8 mouse cellular contexts compared by ENCODE assay signal in the genomic region with DNA sequence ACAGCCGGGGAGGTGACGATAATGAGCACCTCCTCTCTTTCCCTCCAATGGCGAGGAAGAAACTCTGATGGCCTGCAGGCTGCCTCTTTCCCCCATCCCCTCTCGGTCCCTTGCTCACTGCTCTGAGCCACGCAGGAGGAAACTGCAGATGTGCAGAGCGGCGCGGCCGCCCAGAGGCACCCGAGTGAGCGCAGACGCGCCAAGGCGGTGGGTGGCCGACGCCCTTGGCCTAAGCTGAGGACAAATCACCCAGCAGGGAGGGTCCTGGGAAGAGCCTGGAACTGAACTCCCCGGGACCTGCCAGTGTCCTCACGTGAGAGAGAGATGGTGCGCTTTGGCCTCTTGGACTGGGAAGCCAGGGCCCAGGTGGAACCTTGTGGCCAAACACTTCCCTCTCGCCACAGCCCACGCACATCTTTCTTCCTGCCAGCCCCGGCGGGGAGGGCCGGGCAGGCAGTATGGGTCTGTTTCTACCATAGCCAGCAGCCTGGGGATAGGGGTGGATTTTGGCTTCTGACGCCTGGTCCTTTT.
A peak's percentile ranks its signal among the peaks of the same experiment; 100 is the strongest.
DNase-seq lines count a peak whose midpoint lies in the region; ATAC-seq lines count a peak whose summit lies in the region.

No protein-coding gene starts in this region.

- peak overlapping the region; percentile 20; the same call in 1 of the 2 replicates for H3K9ac ChIP-seq in intestine, embryonic 16.5 days (ENCODE audit: low read depth, low read length)
- H3K9ac ChIP-seq in neural tube, embryonic 11.5 days (ENCODE audit: low read length): peak overlapping the region; percentile 35

- peaks cover 33% of the 10 kb centered on the region for H3K27me3 ChIP-seq in intestine, embryonic 16.5 days (replicated peaks; ENCODE audit: control insufficient read depth, insufficient read depth, low read length)
- peaks cover 6% of the 10 kb centered on the region; the same call in 1 of the 2 replicates for H3K27me3 ChIP-seq in neural tube, embryonic 11.5 days (ENCODE audit: control insufficient read depth, insufficient read depth, low read length)

- ATAC-seq in intestine, embryonic 16.5 days: peak; percentile 52
- peak; percentile 14; the same call in 1 of the 2 replicates for ATAC-seq in neural tube, embryonic 11.5 days (ENCODE audit: insufficient read depth, low FRiP score, low TSS enrichment)

- no peaks in the 10 kb centered on the region for H3K36me3 ChIP-seq in intestine, embryonic 16.5 days (ENCODE audit: control insufficient read depth, insufficient read depth, low read length)
- H3K36me3 ChIP-seq in neural tube, embryonic 11.5 days (ENCODE audit: control insufficient read depth, insufficient read depth, low read length): no peaks in the 10 kb centered on the region

- peak overlapping the region; percentile 33 for H3K4me3 ChIP-seq in intestine, embryonic 16.5 days (ENCODE audit: low read length)
- peak overlapping the region; percentile 8; the same call in 1 of the 2 replicates for H3K4me3 ChIP-seq in neural tube, embryonic 11.5 days (ENCODE audit: low read depth, low read length)

- DNase-seq in ovary, postnatal 10 days (ENCODE audit: low spot score): peak; percentile 18
- DNase-seq in ovary, postnatal 14 days (ENCODE audit: low spot score): no peak
- peak; percentile 31 for DNase-seq in embryo, embryonic 11.5 days (ENCODE audit: low read depth, low spot score)
- peak; percentile 39 to 46 for DNase-seq in gastrocnemius, postnatal 36 days
- DNase-seq in neural tube, embryonic 11.5 days (ENCODE audit: low spot score): peak; percentile 65
- no peak for DNase-seq in layer of hippocampus, adult 9-11 months
- DNase-seq in cerebellum, adult 11-12 months: no peak

- H3K27ac ChIP-seq in intestine, embryonic 16.5 days (ENCODE audit: low read length): no peak overlapping the region
- peak overlapping the region; percentile 24 for H3K27ac ChIP-seq in neural tube, embryonic 11.5 days (ENCODE audit: low read depth, low read length)

- H3K9me3 ChIP-seq in intestine, embryonic 16.5 days (ENCODE audit: control insufficient read depth, low read length): no peaks in the 10 kb centered on the region
- H3K9me3 ChIP-seq in neural tube, embryonic 11.5 days (ENCODE audit: control insufficient read depth, low read length): no peaks in the 10 kb centered on the region

- intact Hi-C loops in gastrocnemius, postnatal 36 days (cut with DNase I): loop anchor here (5.0 kb wide), 3 partner anchors 71 to 299 kb away; no protein-coding TSS in a partner anchor

- 9% methylated on average over 25 of the region's 25 CpGs for WGBS in intestine, embryonic 16.5 days
- 3% methylated on average over 25 of the region's 25 CpGs for WGBS in neural tube, embryonic 11.5 days

- H3K4me2 ChIP-seq in intestine, embryonic 16.5 days (ENCODE audit: low read depth, low read length): peak overlapping the region; percentile 37
- H3K4me2 ChIP-seq in neural tube, embryonic 11.5 days (ENCODE audit: low read depth): peak overlapping the region; percentile 30

- peaks cover 19% of the 10 kb centered on the region for H3K4me1 ChIP-seq in intestine, embryonic 16.5 days (ENCODE audit: control insufficient read depth, insufficient read depth, low read length)
- H3K4me1 ChIP-seq in neural tube, embryonic 11.5 days (ENCODE audit: control insufficient read depth, insufficient read depth, low read length): peaks cover 39% of the 10 kb centered on the region

Comparison
In these comparisons a context has a peak if more than half of its experiments do, and no peak if none do; other contexts are left out.
1. DNase-seq: peak in ovary, postnatal 10 days (single experiment), embryo, embryonic 11.5 days (single experiment), gastrocnemius, postnatal 36 days (2 of 2) and neural tube, embryonic 11.5 days (single experiment); none in ovary, postnatal 14 days (single experiment), layer of hippocampus, adult 9-11 months (single experiment) and cerebellum, adult 11-12 months (single experiment).